Mouse (Mus musculus) bone marrow macrophage, adult 2 months (primary cell): Measurements from ENCODE around the gene Olfml2b.

ENCODE experiments used
- CTCF ChIP-seq: IDR thresholded peaks from 2 replicates; pipeline ENCODE4 v1.5.1; 2012; ENCODE audit warnings: low read depth, mild to moderate bottlenecking, low read length, moderate library complexity
- POLR2A ChIP-seq: IDR thresholded peaks from 2 replicates; pipeline ENCODE4 v1.6.1; 2012; ENCODE audit warnings: mild to moderate bottlenecking, low read depth, low read length, borderline replicate concordance

DNA sequence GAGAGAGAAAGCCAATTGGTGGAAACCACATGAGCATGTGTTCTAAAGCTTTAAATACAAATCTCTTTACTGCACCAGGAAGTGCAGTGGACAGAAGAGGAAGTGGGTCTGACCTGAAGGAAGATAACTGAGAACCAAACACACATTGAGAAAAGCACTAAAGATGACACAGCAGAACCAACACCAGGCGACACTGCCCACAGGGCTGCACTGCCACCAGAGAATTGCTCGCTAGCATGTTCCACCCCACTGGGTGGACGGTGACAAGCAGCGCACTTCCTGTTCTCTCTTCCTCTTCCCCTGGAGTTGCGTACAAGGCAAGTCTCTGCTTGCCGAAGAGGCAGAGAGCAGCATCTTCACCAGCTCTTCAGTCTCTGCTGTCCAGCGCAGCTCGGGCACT lies 65.1 kb downstream of the Olfml2b start:
- TF ChIP-seq CTCF (no peak), POLR2A (no peak)
